Mouse (Mus musculus) E14TG2a.4 (cell line): Measurements from ENCODE around the gene Myo18a.

ENCODE experiments used
- CTCF ChIP-seq: conservative IDR thresholded peaks from 2 replicates; pipeline ENCODE4 v1.5.1; 2014; ENCODE audit warnings: low read length
- NANOG ChIP-seq: IDR thresholded peaks from 2 replicates; pipeline ENCODE4 v1.6.1; 2014; ENCODE audit warnings: borderline replicate concordance, low read length, mixed read lengths
- POU5F1 ChIP-seq: IDR thresholded peaks from 2 replicates; pipeline ENCODE4 v1.6.1; 2014; ENCODE audit warnings: low read length, borderline replicate concordance

DNA sequence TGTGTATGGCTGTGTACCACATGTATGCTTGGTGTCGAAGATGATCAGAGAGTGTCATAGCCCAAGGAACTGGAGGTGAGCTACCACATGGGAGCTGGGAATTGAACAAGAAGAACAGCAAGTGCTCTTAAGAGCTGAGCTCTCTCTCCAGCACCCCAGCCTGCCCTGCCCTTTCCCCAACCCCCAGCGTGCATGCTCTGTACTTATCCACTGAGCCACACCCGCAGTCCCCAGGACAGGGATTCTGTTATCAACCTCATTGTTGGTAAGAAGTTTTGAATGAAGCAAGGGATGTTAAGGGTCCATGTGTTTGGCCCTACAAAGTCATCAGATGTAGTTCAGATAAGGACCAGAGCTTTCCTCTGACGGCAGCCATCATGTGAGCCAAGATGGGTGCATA, 16.4 kb upstream of the Myo18a start:
- TF ChIP-seq CTCF (no peak), POU5F1 (no peak), NANOG (no peak)
